Mouse (Mus musculus) liver, embryonic 11.5 days (tissue): ENCODE data around the gene Gm38431. TPM values are rescaled to one million over a fixed set of nuclear protein-coding genes. Genes with fewer than 3 reads are reported as not detected.
"Not testable (repeated sequence)": the region's sequence is repeated elsewhere in the genome, so short reads cannot be mapped to it uniquely, and the experiment has no call there.

Experiments used
- ATAC-seq: fragments of 200-750 bp; cut with Nextera tagmentation; replicated peaks from 2 replicates; pipeline ENCODE4 v1.8.0; 2017; ENCODE audit warnings: moderate number of reproducible peaks, mild to moderate bottlenecking, moderate TSS enrichment, moderate library complexity; ENCODE audit not compliant: low FRiP score
- DNase-seq: peaks from one replicate; pipeline ENCODE4 v3.0.0-alpha.2; 2017; ENCODE audit warnings: low spot score
- H3K27ac ChIP-seq: fragments of 300-500 bp; sonication (generic); 2 replicates; pipeline ENCODE4 v1.5.1; 2014; ENCODE audit warnings: mild to moderate bottlenecking, low read depth, low read length, control low read depth
- H3K27me3 ChIP-seq: fragments of 300-500 bp; sonication (generic); replicated peaks from 2 replicates; pipeline ENCODE4 v1.6.1; 2014; ENCODE audit warnings: low read length, mixed read lengths; ENCODE audit not compliant: control insufficient read depth, insufficient read depth
- H3K36me3 ChIP-seq: fragments of 300-500 bp; sonication (generic); 2 replicates; pipeline ENCODE4 v1.6.1; 2014; ENCODE audit warnings: mild to moderate bottlenecking, low read length, moderate library complexity, mixed read lengths; ENCODE audit not compliant: control insufficient read depth, insufficient read depth
- H3K4me1 ChIP-seq: fragments of 300-500 bp; sonication (generic); replicated peaks from 2 replicates; pipeline ENCODE4 v1.6.1; 2014; ENCODE audit warnings: low read length, mixed read lengths; ENCODE audit not compliant: control insufficient read depth, insufficient read depth
- H3K4me2 ChIP-seq: fragments of 300-500 bp; sonication (generic); 2 replicates; pipeline ENCODE4 v1.6.1; 2014; ENCODE audit warnings: mild to moderate bottlenecking, control low read depth, moderate library complexity
- H3K4me3 ChIP-seq: fragments of 300-500 bp; sonication (generic); 2 replicates; pipeline ENCODE4 v1.5.1; 2014; ENCODE audit warnings: low read depth, low read length, control low read depth
- H3K9ac ChIP-seq: fragments of 300-500 bp; sonication (generic); 2 replicates; pipeline ENCODE4 v1.6.1; 2014; ENCODE audit warnings: low read depth, low read length, control low read depth
- H3K9me3 ChIP-seq: fragments of 300-500 bp; sonication (generic); 2 replicates; pipeline ENCODE4 v1.6.1; 2016; ENCODE audit warnings: low read length, inconsistent platforms, mixed read lengths; ENCODE audit not compliant: control insufficient read depth
- WGBS: fragments of 180-500 bp; shearing (Covaris S2); extraction: QIAGEN DNeasy Blood & Tissue Kit; methylation state at CpG from one replicate; pipeline ENCODE4 v1.1.7; 2014; 5-methylcytosine and 5-hydroxymethylcytosine counted together
- polyA plus RNA-seq: library from polyadenylated mRNA; unstranded; fragments of >200 nt; fragmentation: Nextera tagmentation; extraction: Ambion mirVana; gene quantifications from 2 replicates; pipeline ENCODE4 v1.2.1, GENCODE M21; 2014

The Gm38431 gene
- polyA plus RNA-seq, 1 experiment from 2014 or later, result 4.3 TPM

- Histone ChIP-seq H3K36me3 (peaks cover 40% of the 10 kb centered on the region), H3K4me3 (peak within 1 kb of the TSS; percentile 85), H3K4me2 (peak within 1 kb of the TSS; percentile 65), H3K9ac (peak within 1 kb of the TSS; percentile 93), H3K9me3 (no peaks in the 10 kb centered on the region), H3K4me1 (peaks cover 10% of the 10 kb centered on the region; the same call in 1 of the 2 replicates), H3K27ac (peak within 1 kb of the TSS; percentile 70), H3K27me3 (no peaks in the 10 kb centered on the region)
- ATAC-seq (peak; percentile 91), DNase-seq (peak; percentile 88)
- WGBS, result 2% methylated on average over 57 of the region's 58 CpGs
Observed at GRCm38 (mm10) chr9:21073044-21073840, 18.6 kb downstream of the Gm38431 start, which contains the start of the genes Gm49373 and Fdx1l. Gm49373 (minus strand) TSS chr9:21073096. Fdx1l (minus strand) TSS chr9:21073614.

- H3K9ac ChIP-seq, result peak overlapping the region; percentile 93
- ATAC-seq, result peak; percentile 24
- H3K36me3 ChIP-seq, result peaks cover 38% of the 10 kb centered on the region
- peak overlapping the region; percentile 85 for H3K4me3 ChIP-seq
- peak; percentile 50 for DNase-seq
- peak overlapping the region; percentile 70; the same call in 1 of the 2 replicates for H3K27ac ChIP-seq
- WGBS, result 11% methylated on average over 4 of the region's 4 CpGs
- H3K27me3 ChIP-seq, result no peaks in the 10 kb centered on the region
- peak overlapping the region; percentile 65 for H3K4me2 ChIP-seq
- no peaks in the 10 kb centered on the region for H3K9me3 ChIP-seq
- peaks cover 10% of the 10 kb centered on the region; the same call in 1 of the 2 replicates for H3K4me1 ChIP-seq
Observed at GRCm38 (mm10) chr9:21072641-21073040, 19.2 kb downstream of the Gm38431 start.

- H3K36me3 ChIP-seq, result peaks cover 32% of the 10 kb centered on the region
Observed at GRCm38 (mm10) chr9:21067006-21067684, 24.7 kb downstream of the Gm38431 start, which contains the start of gene Zglp1. Zglp1 (minus strand) TSS chr9:21067093.

GRCm38 (mm10) chr9:21062928-21063327, 28.9 kb downstream of the Gm38431 start:
- H3K9me3 ChIP-seq, result no peaks in the 10 kb centered on the region
- DNase-seq (no peak), ATAC-seq (no peak)
- WGBS, result 80% methylated on average over 2 of the region's 2 CpGs
- H3K27ac ChIP-seq, result no peak overlapping the region
- H3K36me3 ChIP-seq, result peaks cover 25% of the 10 kb centered on the region
- H3K4me2 ChIP-seq, result no peak overlapping the region
- H3K4me1 ChIP-seq, result no peaks in the 10 kb centered on the region
- no peak overlapping the region for H3K4me3 ChIP-seq
- no peak overlapping the region for H3K9ac ChIP-seq
- H3K27me3 ChIP-seq, result no peaks in the 10 kb centered on the region

More at GRCm38 (mm10) chr9:21067006-21067684, 24.7 kb downstream of the Gm38431 start, which contains the start of gene Zglp1:
- 83% methylated on average over 27 of the region's 27 CpGs for WGBS
- no peak for ATAC-seq
- DNase-seq, result no peak
- no peak within 1 kb of the TSS for H3K4me3 ChIP-seq
- H3K4me2 ChIP-seq, result no peak within 1 kb of the TSS
- H3K27ac ChIP-seq, result no peak within 1 kb of the TSS
- no peaks in the 10 kb centered on the region for H3K27me3 ChIP-seq
- H3K4me1 ChIP-seq, result peaks cover 5% of the 10 kb centered on the region; the same call in 1 of the 2 replicates
- H3K9ac ChIP-seq, result no peak within 1 kb of the TSS
- no peaks in the 10 kb centered on the region for H3K9me3 ChIP-seq

- Histone ChIP-seq H3K27ac (no peak overlapping the region), H3K9ac (no peak overlapping the region), H3K4me2 (no peak overlapping the region), H3K9me3 (no peaks in the 10 kb centered on the region), H3K36me3 (no peaks in the 10 kb centered on the region), H3K4me3 (no peak overlapping the region), H3K4me1 (peaks cover 6% of the 10 kb centered on the region), H3K27me3 (peaks cover 4% of the 10 kb centered on the region; the same call in 1 of the 2 replicates)
- ATAC-seq (peak; percentile 82), DNase-seq (no peak)
- 46% methylated on average over 10 of the region's 10 CpGs for WGBS
Observed at GRCm38 (mm10) chr9:21051578-21051977, 40.2 kb downstream of the Gm38431 start.

- no peak for DNase-seq
- Histone ChIP-seq H3K27me3 (no peaks in the 10 kb centered on the region), H3K27ac (no peak overlapping the region), H3K4me3 (no peak overlapping the region), H3K4me1 (peaks cover 9% of the 10 kb centered on the region), H3K9ac (no peak overlapping the region), H3K36me3 (no peaks in the 10 kb centered on the region), H3K4me2 (no peak overlapping the region), H3K9me3 (no peaks in the 10 kb centered on the region)
- WGBS, result 74% methylated on average over 3 of the region's 3 CpGs
- ATAC-seq, result no peak
Observed at GRCm38 (mm10) chr9:21045235-21045634, 46.6 kb downstream of the Gm38431 start.

GRCm38 (mm10) chr9:21044785-21045184, 47.0 kb downstream of the Gm38431 start:
- H3K4me2 ChIP-seq, DNase-seq, H3K27ac ChIP-seq, H3K9ac ChIP-seq, H3K36me3 ChIP-seq, H3K4me3 ChIP-seq, H3K27me3 ChIP-seq, ATAC-seq, H3K9me3 ChIP-seq: not testable (repeated sequence)
- peaks cover 12% of the 10 kb centered on the region for H3K4me1 ChIP-seq
- WGBS, result 45% methylated on average over 1 of the region's 1 CpGs

GRCm38 (mm10) chr9:21043563-21043962, 48.2 kb downstream of the Gm38431 start:
- Histone ChIP-seq H3K36me3 (no peaks in the 10 kb centered on the region), H3K9me3 (peaks cover 3% of the 10 kb centered on the region; the same call in 1 of the 2 replicates), H3K27me3 (peaks cover 6% of the 10 kb centered on the region), H3K27ac (no peak overlapping the region), H3K4me3 (no peak overlapping the region), H3K4me1 (peaks cover 14% of the 10 kb centered on the region), H3K9ac (no peak overlapping the region), H3K4me2 (no peak overlapping the region)
- ATAC-seq, result no peak
- WGBS, result 56% methylated on average over 4 of the region's 4 CpGs
- no peak for DNase-seq
